Mouse (Mus musculus) retina, embryonic 14.5 days (tissue): Measurements from ENCODE around the gene 4931422A03Rik.
"Not testable (repeated sequence)": the region's sequence is repeated elsewhere in the genome, so short reads cannot be mapped to it uniquely, and the experiment has no call there.

Experiments used
- DNase-seq: peaks from one replicate; pipeline ENCODE4 v3.0.0-alpha.2; 2015; ENCODE audit warnings: low spot score

Gene 4931422A03Rik

DNA sequence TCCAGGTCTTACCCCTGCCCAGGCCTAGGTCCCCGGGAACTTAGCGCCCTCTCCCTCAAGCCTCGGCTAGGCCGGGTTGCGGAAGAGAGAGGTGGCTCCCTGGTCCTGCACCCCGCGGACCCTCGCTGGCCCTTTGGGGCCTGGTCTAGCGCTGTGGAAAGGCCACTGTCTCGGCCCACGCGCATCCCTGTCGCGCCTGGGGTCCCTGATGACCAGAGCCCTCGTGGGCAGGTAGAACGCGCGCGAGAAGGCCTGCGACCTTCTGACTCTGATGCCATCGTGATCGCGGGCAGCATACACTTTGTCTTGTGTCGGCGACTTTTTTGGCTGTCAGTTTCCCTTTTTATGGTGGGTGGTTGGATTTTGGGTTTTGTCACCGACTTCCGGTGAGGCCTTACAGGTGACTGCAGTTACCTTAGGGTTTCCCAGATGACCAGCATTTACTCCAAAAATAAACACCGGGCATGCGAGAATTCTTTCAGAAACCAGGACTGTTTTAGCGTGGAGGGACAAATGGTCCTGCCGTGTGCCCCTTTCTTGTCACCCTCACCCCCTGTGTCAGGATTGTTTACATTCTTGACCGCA is at the start of gene 4931422A03Rik:
4931422A03Rik (minus strand) TSS at position 223 of the 585 bp plus-strand sequence.
- DNase-seq: no peak

DNA sequence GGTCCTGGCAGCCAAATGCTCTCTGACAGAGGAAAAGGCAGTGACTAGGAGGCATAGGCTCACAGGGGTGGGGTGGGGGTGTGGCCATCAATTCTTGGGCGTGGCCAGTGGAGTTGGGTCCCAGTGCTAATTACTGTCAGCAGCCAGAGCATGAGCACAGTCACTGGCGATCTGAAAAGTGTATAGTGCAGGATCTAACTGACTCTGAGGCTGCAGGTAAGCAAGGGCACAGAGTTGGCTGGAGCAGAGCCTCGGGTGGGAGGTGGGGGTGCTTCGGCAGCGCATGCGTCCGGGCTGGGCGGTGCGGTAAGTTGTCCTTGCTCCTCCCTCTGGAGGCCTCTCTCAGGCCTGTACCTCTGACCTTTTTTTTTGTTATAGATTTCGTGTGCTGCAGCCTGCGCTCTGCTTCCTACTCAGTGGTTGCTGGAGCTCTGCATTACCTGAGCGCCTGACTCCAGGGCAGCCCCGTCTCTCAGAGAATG is 41.6 kb upstream of the 4931422A03Rik start, which contains the start of gene Cd59b:
Cd59b (plus strand) TSS at position 146 of the 482 bp plus-strand sequence.
- DNase-seq: peak; percentile 74

DNA sequence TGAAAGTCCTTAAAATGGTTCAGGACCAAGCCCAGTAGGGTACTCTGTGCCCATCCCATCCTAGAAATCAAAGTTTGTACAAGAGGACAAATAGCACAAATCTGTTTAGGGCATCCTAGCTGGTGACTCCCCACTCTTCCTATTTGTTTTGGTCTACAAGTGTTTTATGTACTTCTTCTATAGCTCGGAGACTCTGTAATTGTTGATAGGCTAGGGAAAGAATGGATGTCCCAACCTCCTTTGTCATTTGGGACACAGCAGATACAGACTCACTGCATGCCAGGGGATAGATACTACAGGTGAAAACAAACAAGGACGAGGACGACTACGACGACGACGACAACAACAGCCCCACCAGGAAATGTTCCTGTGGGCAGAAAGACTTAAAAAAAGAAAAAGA is 40.3 kb upstream of the 4931422A03Rik start, which contains the start of gene Gm10799:
Gm10799 (minus strand) TSS at position 101 of the 400 bp plus-strand sequence.
- DNase-seq: not testable (repeated sequence)

DNA sequence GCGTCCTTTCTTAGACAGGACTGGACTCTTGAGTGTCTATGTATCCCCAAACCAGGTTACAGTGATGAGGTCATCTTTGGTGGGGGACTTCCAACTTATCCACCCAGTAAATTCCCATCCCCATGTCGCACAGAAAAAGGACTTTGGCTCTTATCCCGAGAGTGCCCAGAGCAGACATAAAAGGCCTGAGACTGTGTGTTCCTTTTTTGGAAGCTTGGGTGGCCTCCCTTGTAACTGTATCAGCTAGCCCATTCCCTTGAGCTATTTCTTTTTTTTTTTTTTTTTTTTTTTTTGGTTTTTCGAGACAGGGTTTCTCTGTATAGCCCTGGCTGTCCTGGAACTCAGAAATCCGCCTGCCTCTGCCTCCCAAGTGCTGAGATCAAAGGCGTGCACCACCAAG is 37.4 kb upstream of the 4931422A03Rik start, which contains the start of gene Gm10912:
Gm10912 (plus strand) TSS at position 301 of the 400 bp plus-strand sequence.
- not testable (repeated sequence) for DNase-seq

DNA sequence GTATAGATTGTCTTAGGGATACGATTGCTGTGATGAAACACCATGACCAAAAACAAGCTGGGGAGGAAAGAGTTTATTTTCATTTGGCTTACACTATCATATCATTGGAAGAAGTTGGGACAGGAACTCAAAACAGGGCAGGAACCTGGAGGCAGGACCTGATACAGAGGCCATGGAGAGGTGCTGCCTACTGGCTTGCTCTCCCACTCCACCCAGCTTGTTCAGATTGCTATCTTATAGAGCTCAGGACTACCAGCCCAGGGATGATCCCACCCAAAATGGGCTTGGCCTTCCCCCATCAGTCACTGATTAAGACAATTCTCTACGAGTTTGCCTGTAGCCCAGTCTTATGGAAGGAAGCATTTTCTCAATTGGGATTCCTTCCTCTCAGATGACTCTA is 36.0 kb upstream of the 4931422A03Rik start:
- no peak for DNase-seq

DNA sequence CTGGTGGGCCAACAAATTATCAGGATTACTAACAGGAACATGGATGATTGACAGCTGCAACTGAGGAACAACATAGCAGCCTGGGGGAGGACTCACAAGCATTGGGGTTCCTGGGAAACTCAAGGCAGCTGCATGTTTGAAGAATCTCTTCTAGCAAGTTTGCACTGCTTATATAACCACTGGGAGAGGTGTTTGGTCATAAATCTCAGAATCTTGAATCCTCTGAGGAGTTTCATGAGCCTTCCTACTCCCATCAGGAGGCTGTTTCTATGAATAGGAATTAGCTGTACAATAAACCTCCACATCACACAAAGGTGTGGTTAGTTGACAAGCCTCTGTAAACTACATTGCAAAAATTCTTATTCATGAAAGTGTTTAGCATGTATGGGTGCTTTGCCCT is 34.5 kb upstream of the 4931422A03Rik start:
- DNase-seq: no peak

DNA sequence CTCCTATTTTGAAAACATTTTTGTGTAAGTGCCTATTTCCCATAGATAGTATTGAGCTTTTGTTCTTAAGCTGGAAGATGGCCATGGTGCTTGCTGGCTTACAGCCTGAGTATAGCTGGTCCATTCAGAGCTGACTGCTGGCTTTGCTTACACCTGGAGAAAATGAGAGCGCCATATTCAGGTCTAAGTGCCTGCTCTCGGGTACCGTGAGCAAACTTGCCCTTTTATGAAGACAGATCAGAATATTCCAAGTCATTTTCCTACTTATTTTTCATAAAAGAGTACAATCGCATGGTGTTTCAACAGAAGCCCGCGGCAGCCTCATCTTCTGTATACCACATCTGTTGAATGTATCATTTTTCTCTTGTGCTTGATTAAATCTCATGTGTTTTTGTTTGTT is 32.8 kb upstream of the 4931422A03Rik start:
- no peak for DNase-seq

DNA sequence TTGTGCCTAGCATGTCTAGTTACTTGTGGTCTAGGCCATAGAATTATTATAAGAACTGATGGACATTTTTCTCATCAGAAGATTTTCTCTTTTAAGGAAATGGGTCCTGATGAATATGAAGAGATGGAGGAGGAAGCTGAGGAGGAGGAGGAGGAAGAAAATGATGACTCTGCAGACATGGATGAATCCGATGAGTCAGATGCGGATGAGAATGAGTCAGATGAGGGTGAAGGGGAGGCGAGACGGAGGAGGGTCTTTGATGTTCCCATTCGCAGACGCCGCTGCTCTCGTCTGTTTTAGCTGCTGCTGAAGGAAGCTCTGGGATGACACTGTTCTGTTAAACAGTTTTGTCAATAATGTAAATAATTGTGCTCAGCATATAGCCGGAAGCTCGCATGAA is 31.6 kb upstream of the 4931422A03Rik start:
- DNase-seq: no peak

DNA sequence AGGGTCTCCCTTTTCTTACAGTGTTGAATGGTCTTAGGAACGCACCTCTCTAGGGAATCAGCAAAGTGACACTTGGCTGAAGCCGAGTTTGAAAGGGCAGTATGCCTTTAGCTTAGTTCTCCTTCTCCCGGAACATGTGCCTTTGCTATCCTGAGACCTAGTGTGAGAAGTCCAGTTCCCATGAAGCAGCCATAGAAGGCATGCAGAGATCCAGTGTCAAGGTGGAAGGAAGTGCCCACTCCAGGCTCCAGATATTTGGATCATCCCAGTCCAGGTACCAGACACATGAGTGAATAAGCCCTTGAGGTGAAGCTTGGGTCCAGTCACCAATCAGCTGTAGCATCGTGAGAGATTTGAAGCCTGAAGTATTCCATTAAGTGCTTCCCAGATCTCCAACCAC is 30.8 kb upstream of the 4931422A03Rik start:
- DNase-seq: no peak

DNA sequence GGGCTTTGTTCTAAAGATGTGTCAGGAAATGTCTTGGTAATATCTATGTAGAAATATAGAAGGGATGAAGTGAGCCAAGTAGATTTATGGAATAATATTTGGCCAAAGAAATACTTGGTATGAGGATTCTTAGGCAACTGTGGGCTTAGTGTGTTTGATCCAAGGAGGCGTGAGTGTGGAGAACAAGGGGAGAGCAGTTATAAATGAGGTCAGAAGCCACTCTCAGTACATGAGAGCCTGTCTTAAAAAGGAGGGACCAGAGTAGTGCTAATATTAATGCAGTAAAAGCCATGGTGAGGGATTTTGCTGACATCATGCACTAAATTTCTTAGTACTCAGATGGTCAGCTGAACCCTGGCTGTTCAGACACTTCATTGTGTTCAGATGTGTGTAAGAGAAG is 30.2 kb upstream of the 4931422A03Rik start:
- DNase-seq: no peak

DNA sequence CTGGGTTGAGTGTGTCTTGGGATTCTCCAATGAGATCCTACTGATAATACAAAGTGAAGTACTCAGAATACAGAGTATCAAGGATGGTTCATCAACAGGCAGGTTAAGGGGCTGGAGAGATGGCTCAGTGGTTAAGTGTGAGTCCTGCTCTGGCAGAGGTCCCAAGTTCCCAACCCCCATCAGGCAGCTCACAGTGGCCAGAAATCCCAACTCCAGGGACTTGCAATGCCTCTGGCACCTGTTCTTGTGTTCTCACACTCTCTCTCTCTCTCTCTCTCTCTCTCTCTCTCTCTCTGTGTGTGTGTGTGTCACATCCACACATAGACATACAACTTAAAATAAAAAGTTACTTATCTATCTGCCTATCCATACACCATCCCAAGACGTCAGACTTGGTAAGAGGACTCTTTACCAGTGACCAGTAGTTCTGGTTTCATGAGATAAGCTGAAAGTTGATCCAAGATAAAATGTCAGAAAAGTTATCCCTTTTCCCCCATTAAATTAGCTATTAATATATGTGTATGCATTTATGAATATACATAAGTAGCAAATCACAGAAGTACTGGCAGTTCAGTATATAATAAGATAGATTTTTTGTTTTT is 16.4 kb upstream of the 4931422A03Rik start:
- no peak for DNase-seq

DNA sequence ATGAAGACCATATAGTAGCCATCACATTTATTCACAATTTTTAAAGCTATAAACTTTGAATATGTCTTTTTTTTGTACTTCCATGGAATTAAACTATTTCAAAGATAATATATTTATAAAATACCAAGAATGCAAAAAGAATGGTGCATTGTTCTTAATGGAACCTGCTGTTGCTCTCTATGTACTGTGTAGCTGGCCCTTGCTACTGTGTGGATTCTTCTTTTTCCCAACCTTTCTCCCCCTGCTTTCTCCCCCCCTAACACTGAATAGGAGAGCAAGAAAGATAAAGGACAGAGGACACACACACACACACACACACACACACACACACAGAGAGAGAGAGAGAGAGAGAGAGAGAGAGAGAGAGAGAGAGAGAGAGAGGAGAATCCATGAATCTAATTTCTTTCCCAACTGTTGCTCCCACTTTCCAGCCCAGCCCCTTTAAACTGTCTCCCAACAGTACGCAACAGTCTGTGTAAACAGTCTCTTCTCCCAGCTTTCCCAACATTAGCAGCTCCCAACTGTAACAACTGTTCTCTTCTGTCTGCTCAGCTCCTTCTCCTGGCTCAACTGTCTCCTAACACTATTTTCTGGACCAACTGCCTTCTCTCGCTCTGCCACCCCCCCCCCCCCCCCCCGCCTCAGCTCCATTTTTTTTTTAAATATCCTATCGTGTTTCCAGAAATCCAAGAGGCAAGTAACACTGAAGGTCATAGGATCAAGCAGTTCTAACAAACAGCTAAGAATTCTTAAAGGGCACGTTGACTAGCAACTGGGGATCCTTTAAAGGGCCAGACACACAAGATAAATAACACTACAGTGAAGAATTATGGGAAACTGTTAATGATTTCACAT is 15.7 kb upstream of the 4931422A03Rik start:
- DNase-seq: no peak

DNA sequence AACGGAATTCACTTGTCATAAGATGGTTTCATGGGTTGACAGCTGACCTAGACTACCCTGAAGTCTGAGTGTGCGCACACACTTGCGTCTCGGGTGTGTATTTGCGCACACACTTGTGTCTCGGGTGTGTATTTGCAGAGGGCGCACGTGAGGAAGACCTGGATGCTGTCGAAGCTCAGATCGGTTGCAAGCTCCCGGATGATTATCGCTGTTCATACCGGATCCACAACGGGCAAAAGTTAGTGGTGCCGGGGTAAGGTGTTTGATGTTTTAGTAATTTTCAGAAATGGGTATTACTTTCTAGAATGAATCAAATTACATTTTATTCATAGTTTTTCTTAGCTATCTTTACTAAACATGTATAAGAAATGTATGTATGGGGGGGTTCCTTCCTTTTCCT is 14.6 kb upstream of the 4931422A03Rik start:
- no peak for DNase-seq

DNA sequence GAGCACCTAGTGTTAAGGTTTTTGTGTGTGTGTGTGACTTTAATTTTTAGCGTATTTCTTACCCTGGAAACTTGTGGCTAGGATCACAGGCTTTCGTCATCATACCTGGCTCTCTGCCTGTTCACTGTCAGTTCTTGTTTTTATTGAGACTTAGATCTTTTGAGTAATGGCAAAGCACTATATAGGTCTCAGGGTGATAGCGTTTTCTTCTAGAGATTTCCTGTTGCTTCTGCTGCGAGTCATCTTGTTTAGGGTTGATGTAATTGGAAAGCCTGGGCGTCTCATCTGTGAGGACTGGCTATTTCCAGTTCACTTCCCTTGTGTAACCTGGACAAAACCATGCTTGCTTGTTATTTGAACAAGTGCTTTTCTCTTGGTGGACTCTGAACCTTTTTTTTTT is 13.5 kb upstream of the 4931422A03Rik start:
- no peak for DNase-seq

DNA sequence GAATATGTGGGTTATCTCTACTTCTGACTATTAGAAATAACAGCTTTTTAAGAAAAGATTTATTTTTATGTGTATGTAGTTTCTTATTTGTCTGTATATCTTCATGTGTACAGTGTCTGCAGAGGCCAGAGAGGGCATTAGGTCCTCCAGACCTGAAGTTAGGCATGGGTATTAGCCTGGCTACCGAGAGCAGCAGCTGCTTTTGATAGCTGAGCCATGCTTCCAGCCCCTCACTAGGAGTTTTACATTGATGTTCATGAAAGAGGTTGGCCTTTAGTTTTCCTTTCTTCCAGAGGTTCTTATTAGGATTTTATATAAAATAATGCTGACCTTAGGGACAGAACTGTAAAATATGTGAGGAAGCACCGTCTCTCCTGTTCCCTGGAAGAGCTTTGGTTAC is 10.1 kb upstream of the 4931422A03Rik start:
- DNase-seq: no peak

DNA sequence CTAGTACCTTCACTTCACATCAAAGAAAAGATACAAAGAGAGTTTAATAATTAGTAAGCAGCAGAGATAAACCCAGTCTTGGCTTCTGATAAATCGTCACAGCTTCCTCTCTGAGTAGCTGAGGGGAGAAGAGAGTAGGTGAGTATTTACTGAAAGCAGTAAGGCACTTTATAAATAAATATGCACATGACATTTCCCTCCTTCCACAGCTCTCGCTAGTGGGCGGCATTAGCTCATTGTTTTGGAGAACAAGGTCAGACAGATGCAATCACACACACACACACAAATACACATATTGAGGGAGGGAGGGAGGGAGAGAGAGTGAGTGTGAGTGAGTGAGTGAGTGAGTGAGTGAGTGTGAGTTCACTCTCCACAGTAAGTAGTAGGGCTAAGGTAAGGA is 8.2 kb upstream of the 4931422A03Rik start:
- DNase-seq: no peak

DNA sequence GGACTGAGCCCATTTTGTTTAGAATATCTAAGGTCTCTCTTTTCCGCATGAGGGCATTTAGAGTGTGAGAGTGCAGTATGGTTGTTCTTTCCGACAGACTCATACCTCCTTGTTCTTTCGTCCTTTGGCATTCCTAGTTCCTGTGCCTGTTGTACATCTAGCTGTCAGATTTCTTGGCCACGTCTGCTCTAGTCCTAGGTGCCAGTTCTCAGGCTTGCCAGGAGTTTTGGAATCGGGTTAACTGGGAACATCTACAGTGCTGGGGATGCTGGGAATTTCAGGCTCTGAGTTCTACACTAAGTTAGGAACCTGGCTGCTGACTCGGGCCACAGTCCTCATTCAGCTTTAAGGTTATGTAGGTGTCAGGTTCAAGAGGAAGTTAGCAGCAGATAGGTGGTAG is 7.4 kb upstream of the 4931422A03Rik start:
- DNase-seq: no peak

DNA sequence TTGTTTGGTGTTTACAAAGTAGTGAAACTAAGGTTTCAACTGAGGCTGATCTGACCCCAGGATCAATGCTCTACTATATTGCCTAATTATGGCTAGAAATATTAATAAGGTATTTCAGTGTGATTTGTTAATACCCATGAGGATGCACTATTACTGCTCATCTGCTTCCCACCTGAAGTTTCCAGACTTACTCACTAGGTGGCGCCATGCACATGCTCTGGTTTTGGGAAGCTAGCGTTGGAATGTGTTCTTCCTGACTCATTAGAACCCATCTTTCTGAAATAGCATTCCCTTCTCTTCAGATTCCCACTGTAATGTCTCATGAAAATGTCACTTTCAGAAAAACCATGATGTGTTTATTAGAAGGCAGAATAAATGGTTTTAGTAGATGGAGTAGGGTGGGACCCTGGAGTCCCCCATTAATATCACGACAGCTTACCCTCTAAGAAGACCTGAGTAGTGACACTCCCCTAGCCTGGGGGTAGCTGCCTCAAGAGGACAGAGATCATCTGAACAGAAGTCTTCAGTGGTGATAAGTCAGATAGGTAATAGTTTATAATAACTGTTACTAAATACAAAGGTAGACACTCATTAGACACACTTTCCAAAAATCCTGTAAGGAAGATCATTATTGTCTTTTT is 6.8 kb upstream of the 4931422A03Rik start:
- DNase-seq: peak; percentile 82

DNA sequence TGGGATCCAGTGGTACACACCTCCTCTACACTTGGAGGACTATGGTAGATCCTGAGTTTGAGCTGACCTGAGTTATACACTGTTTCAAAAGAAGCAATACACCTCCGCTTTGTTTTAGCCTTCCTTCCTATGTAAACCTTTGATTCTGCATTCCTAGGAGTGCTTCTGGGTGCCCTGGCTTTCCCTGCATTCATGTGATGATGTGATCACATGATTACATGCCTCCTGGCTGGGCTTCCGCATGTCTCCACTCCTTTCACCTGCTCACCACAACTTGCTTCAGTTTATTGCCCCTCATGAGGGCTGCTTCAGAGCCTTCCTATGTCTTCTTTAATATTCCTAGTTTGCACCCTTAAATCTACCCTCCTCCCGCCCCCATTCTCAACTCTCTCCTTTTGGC is 3.9 kb upstream of the 4931422A03Rik start:
- DNase-seq: no peak

DNA sequence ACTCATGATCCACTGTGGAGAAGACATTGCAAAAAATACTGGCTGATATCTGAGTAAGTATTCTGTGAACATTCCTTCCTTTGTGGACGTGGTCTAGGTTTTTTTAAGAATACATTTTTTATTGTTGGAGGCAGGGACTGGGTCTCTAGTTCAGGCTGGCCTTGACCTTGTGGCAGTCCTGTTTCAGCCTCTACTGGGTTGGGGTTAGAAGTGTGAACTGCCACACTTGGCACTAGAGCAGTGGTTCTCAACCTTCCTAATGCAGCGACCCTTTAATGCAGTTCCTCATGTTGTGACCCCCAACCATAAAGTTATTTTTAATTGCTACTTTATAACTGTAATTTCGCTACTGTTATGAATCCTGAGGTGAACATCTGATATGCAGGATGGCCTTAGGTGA is 2.2 kb upstream of the 4931422A03Rik start:
- DNase-seq: no peak

DNA sequence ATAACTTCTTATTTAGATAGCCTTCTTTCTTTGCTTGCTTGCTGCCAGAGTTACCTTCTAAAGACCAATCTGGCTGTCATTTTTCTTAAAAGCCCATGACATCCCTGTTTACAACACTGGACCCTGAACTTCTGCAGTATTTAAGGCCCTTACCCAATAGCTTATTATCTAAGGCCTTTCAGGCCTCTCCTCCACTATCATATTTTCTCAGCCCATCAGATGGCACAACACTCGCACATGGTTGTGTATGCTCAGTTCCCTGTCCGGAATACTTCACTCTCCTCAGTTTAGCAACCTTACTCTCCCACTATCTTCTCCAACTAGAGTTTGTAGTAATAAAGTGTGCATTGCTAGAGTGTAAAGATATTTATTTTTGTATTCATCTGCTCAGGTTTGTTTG is 913 bp upstream of the 4931422A03Rik start:
- no peak for DNase-seq

DNA sequence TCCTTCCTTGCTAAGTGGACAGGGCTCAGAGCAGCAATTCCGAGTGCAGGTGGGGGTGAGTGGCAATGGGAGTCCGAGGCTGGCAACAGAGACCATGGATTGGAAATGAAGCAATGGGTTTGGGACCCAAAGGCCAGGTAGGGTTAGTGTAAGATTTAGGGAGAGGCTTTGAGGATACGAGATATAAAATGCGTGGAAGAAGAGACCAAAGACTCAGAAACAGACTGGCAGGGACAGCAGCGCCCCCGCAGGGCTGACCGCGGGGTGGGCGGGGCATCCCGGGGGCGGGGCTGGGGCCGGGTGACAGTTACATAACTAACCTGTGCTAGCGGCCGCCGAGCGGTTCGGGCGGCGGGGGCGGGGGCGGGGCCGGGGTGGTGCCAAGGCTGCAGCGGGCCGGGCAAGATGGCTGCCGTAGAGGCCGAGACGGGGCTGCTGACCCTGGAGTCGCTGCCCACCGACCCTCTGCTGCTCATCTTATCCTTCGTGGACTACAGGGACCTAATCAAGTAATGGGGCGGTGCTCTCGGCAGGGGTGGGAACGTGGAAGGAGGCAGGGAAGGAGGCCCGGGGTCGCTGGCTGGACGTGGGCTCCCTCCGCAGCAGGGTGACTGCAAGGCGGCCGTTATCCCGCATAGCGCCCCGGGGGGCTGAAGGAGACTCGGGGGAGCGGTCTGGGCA is 563 bp downstream of the 4931422A03Rik start, which contains the start of gene Fbxo3:
Fbxo3 (plus strand) TSS at position 264 of the 681 bp plus-strand sequence.
- DNase-seq: peak; percentile 82
